Mouse (Mus musculus) cortical plate, adult 2 months (tissue): ENCODE data around the gene Rsbn1l. TPM values are rescaled to one million over a fixed set of nuclear protein-coding genes. Genes with fewer than 3 reads are reported as not detected.

Experiments
- H3K27ac ChIP-seq: fragments of 200-500 bp; 2 replicates; pipeline ENCODE4 v1.5.1; 2012; ENCODE audit warnings: low read length, control low read depth, inconsistent platforms; ENCODE audit not compliant: insufficient read depth
- H3K4me1 ChIP-seq: fragments of 200-500 bp; 2 replicates; pipeline ENCODE4 v1.6.1; 2011; ENCODE audit warnings: low read length; ENCODE audit not compliant: control insufficient read depth, insufficient read depth
- H3K4me3 ChIP-seq: fragments of 200-500 bp; 2 replicates; pipeline ENCODE4 v1.5.1; 2011; ENCODE audit warnings: mild to moderate bottlenecking, low read length, control low read depth; ENCODE audit not compliant: insufficient read depth
- CTCF ChIP-seq: fragments of 200-500 bp; IDR thresholded peaks from 2 replicates; pipeline ENCODE4 v1.5.1; 2011; ENCODE audit warnings: mild to moderate bottlenecking, control low read depth, low read length; ENCODE audit not compliant: insufficient read depth; ENCODE audit errors: extremely low read depth
- POLR2A ChIP-seq: fragments of 200-500 bp; IDR thresholded peaks from 2 replicates; pipeline ENCODE4 v1.6.1; 2011; ENCODE audit warnings: mild to moderate bottlenecking, low read length, control low read depth; ENCODE audit not compliant: insufficient read depth; ENCODE audit errors: extremely low read depth
- polyA plus RNA-seq: library from polyadenylated mRNA; depleted of rRNA; stranded (reverse); fragments of >200 nt; gene quantifications from 2 replicates; pipeline ENCODE4 v1.2.3, GENCODE M21; 2012; rRNA removed

The Rsbn1l gene
- polyA plus RNA-seq = 9.1 and 9.7 TPM in 2 replicates

DNA sequence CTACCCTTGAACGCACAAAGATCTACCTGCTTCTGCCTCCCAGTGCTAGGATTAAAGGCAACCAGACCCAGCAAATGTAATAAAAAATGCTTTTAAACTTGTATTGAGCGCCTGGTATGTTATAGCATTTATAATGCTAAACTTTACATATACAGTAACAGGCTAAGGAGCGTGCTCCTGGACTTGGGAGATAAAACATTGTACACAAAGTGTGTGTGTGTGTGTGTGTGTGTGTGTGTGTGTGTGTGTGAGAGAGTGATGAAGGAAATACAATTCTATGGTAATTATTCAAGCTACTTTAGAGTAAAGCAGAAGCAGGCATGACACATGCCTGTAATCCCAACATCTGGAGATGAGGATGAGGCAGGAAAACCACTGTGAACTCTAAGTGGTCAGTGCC, at the start of gene Rsbn1l:
Gene Rsbn1l (minus strand): TSS at position 101 of the 400 bp plus-strand sequence.
- H3K4me1 ChIP-seq = peaks cover 3% of the 10 kb centered on the region; the same call in 1 of the 2 replicates
- H3K4me3 ChIP-seq = no peak within 1 kb of the TSS
- no peak for TF ChIP-seq CTCF
- no peak within 1 kb of the TSS for H3K27ac ChIP-seq

DNA sequence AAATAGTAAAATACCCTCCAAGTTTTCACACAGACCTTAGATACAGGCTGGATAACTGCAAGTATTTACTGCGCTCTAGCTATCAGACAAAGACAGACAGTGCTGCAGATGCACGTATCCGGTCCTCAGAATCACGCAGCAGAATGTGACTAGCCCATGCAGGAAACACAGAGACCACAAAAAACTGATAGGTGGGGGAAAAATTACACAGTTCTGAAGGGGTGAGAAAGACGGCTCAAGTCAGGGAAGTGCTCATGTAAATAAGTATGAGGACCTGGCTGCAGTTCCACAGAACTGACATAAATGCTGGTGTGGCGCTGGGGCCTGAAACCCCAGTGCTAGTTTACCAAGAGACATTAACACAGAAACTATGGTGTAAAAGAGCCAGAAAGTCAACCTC, 46.5 kb upstream of the Rsbn1l start:
- no peak overlapping the region for H3K4me3 ChIP-seq
- no peaks in the 10 kb centered on the region for H3K4me1 ChIP-seq
- TF ChIP-seq CTCF = no peak
- TF ChIP-seq POLR2A = no peak
- H3K27ac ChIP-seq = no peak overlapping the region

- no peak for TF ChIP-seq POLR2A
- TF ChIP-seq CTCF = no peak
- Histone ChIP-seq H3K4me3 (no peak overlapping the region), H3K4me1 (no peaks in the 10 kb centered on the region), H3K27ac (no peak overlapping the region)
Measured at GRCm38 (mm10) chr5:21001622-21002315, 45.6 kb upstream of the Rsbn1l start.

- Histone ChIP-seq H3K4me1 (no peaks in the 10 kb centered on the region), H3K4me3 (no peak overlapping the region), H3K27ac (no peak overlapping the region)
- no peak for TF ChIP-seq CTCF
- no peak for TF ChIP-seq POLR2A
Measured at GRCm38 (mm10) chr5:20998427-20998826, 42.2 kb upstream of the Rsbn1l start.

DNA sequence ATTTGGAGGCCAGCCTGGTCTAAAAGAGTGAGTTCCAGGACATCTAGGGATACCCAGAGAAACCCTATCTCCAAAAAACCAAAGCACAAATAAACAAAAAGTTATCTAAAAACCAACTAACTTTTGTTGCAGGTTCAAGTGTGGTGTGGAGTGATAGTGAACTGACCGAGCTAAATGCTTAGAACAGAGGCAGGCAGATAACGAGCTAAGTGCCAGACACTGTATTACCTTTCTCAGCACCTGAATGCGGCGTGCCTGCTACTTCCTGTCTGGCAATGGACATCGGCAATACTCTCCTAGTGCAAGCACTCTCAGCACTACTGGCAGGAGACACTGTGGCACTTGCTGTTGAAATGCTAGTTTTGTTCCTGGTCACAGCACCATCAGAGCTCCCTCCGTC, 41.4 kb upstream of the Rsbn1l start:
- TF ChIP-seq CTCF (no peak), POLR2A (no peak)
- H3K4me1 ChIP-seq = no peaks in the 10 kb centered on the region
- no peak overlapping the region for H3K27ac ChIP-seq
- H3K4me3 ChIP-seq = no peak overlapping the region

DNA sequence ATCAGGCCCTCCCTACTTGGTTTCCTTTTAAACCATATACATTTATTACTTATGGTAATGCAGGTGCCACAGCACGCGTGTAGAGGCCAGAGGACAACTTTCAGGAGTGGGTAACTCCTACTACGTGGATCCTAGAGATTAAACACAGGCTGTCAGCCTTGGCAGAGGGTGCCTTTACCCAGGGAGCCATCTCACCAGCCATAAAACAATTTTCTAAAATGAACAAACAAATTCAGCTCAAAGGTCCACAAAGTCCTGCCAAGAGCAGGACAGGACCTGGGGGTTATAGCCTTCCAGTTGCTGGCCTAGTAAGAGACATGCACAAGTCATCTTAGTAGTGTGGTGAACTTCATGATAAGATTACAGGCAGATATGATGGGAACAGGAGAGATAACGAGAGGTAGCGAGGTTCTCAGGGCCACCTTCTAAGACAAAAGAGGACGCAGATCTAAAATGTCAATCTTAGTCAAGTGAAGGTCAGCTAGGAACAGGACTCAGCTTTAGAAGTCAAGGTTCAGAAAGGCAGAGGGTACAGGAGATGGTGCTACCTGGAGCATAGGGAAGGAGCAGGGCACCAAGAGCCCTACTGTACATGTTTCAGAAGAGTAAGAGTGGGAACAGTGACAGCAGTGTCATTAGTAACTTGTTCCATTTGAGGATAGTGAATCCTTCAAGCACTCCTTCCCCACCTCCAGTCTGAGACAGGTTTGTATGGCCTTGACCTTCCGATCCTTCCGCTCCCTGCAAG, 34.0 kb upstream of the Rsbn1l start:
- no peaks in the 10 kb centered on the region for H3K4me1 ChIP-seq
- TF ChIP-seq POLR2A (no peak), CTCF (no peak)
- no peak overlapping the region for H3K4me3 ChIP-seq
- H3K27ac ChIP-seq = no peak overlapping the region

DNA sequence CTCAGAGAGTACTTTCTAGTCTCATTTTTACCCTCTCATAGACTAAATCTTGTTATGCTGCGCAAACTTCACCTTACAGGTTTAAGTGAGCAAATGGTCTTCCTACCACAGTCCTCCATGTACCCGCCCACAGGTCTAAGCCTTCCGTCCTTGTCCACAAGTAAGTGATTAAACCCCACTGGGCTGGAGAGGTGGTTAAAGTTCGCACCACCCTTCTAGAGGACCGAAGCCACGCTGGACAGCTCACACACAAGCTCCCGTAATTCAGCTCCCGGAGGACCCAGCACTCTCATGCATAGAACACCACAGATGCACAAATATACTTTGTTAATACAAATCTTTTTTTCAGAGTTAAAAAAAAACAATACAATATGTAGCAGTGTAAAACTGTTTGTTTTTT, 30.1 kb upstream of the Rsbn1l start:
- TF ChIP-seq CTCF (no peak), POLR2A (no peak)
- Histone ChIP-seq H3K4me3 (no peak overlapping the region), H3K27ac (no peak overlapping the region), H3K4me1 (no peaks in the 10 kb centered on the region)

DNA sequence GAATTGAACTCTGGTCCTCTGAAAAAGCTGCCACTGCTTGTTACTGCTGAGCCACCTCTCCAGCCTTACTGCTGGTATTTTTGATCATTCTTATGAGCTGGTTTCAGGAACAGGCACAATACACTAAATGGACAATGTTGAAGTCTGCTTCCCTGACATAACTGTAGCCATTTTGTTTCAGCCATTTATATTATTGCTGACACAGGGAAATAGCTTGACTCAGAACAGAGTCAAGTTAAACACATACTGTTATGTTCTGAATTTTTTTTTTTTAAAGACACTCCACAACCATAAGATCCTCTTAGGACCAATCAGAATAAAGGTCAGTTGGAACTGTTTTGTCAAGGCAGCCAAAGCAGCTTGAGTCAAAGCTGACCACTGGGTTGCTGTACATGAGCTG, 27.3 kb upstream of the Rsbn1l start:
- TF ChIP-seq CTCF (no peak), POLR2A (no peak)
- Histone ChIP-seq H3K27ac (no peak overlapping the region), H3K4me1 (no peaks in the 10 kb centered on the region), H3K4me3 (no peak overlapping the region)

DNA sequence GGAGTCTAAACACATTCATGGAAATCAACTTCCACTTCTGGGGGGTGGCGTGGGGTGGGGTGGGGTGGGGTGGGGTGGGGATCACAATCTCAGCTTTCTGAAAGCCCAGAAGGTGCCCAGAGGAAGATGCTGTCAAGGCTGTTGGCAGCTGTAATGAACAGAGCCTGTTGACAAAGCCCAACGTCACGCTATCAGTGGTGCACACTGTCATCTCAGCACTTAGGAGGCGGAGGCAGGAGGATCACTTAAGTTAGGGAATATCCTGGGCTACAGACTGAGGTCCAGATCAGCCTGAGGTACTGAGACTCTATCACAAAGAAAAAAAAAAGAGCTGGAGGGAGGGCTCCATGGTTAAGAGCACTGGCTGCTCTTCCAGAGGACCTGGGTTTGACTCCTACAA, 18.5 kb upstream of the Rsbn1l start:
- Histone ChIP-seq H3K4me3 (no peak overlapping the region), H3K4me1 (no peaks in the 10 kb centered on the region), H3K27ac (no peak overlapping the region)
- TF ChIP-seq POLR2A (no peak), CTCF (no peak)

DNA sequence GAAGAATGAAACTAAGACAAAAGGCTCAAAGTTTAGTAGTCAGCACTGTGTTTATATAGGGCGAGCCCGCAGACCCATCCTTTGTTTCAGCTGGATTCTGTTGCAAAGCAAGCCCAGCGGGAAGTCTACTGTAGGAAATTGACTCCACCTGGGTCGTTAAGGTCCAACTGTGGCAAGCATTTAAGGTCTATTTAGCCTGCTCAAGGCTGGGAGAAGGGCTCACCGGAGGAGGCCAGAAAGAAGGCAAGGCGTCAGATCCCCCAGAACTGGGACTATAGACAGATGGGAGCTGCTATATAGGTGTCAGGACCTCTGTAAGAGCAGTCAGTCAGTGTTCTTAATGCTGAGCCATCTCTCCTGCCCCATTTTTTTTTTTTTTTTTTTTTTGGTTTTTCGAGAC, 17.8 kb upstream of the Rsbn1l start:
- Histone ChIP-seq H3K27ac (no peak overlapping the region), H3K4me3 (no peak overlapping the region), H3K4me1 (no peaks in the 10 kb centered on the region)
- TF ChIP-seq CTCF = no peak
- TF ChIP-seq POLR2A = no peak
